Mouse (Mus musculus) heart, postnatal 0 days (tissue): ENCODE results near the gene Plod1. TPM values are rescaled to one million over a fixed set of nuclear protein-coding genes. Genes with fewer than 3 reads are reported as not detected.
A peak's percentile ranks its signal among the peaks of the same experiment; 100 is the strongest.

Experiments used
- ATAC-seq: fragments of 200-750 bp; cut with Nextera tagmentation; 2 replicates; pipeline ENCODE4 v1.8.0; 2017; ENCODE audit warnings: low read depth, moderate number of reproducible peaks, moderate library complexity; ENCODE audit not compliant: insufficient read depth
- DNase-seq: peaks from one replicate; pipeline ENCODE4 v3.0.0-alpha.2; 2016; ENCODE audit warnings: low spot score
- H3K27ac ChIP-seq: fragments of 300-500 bp; sonication (generic); 2 replicates; pipeline ENCODE4 v1.5.1; 2014; ENCODE audit warnings: low read depth, mild to moderate bottlenecking
- H3K27me3 ChIP-seq: fragments of 300-500 bp; sonication (generic); 2 replicates; pipeline ENCODE4 v1.6.1; 2014; ENCODE audit warnings: low read length, mixed read lengths; ENCODE audit not compliant: control insufficient read depth, insufficient read depth
- H3K36me3 ChIP-seq: fragments of 300-500 bp; sonication (generic); replicated peaks from 2 replicates; pipeline ENCODE4 v1.6.1; 2014; ENCODE audit warnings: low read length, mixed read lengths; ENCODE audit not compliant: control insufficient read depth, insufficient read depth
- H3K4me1 ChIP-seq: fragments of 300-500 bp; sonication (generic); 2 replicates; pipeline ENCODE4 v1.6.1; 2014; ENCODE audit warnings: antibody characterized with exemption; ENCODE audit not compliant: control insufficient read depth, insufficient read depth
- H3K4me2 ChIP-seq: fragments of 300-500 bp; sonication (generic); 2 replicates; pipeline ENCODE4 v1.6.1; 2014; ENCODE audit warnings: low read depth, mild to moderate bottlenecking, low read length, moderate library complexity
- H3K4me3 ChIP-seq: fragments of 300-500 bp; sonication (generic); 2 replicates; pipeline ENCODE4 v1.5.1; 2014; ENCODE audit warnings: low read depth, low read length
- H3K9ac ChIP-seq: fragments of 300-500 bp; sonication (generic); replicated peaks from 2 replicates; pipeline ENCODE4 v1.6.1; 2014; ENCODE audit warnings: low read depth, low read length, mixed read lengths
- H3K9me3 ChIP-seq: fragments of 300-500 bp; sonication (generic); replicated peaks from 2 replicates; pipeline ENCODE4 v1.6.1; 2016; ENCODE audit warnings: low read length; ENCODE audit not compliant: control insufficient read depth
- CTCF ChIP-seq: IDR thresholded peaks from 2 replicates; pipeline ENCODE4 v1.5.1; 2016; ENCODE audit warnings: antibody characterized with exemption, control low read depth, low read depth
- EP300 ChIP-seq: IDR thresholded peaks from 2 replicates; pipeline ENCODE4 v1.6.1; 2016; ENCODE audit warnings: antibody characterized with exemption, low read depth
- WGBS: fragments of 180-500 bp; shearing (Covaris S2); extraction: QIAGEN DNeasy Blood & Tissue Kit; methylation state at CpG from one replicate; pipeline ENCODE4 v1.1.7; 2014; 5-methylcytosine and 5-hydroxymethylcytosine counted together
- polyA plus RNA-seq: library from polyadenylated mRNA; unstranded; fragments of >200 nt; fragmentation: Nextera tagmentation; extraction: Ambion mirVana; gene quantifications from 2 replicates; pipeline ENCODE4 v1.2.1, GENCODE M21; 2015
- total RNA-seq: library from RNA; depleted of rRNA; stranded (reverse); fragments of >200 nt; gene quantifications from 2 replicates; pipeline ENCODE4 v1.2.3, GENCODE M21; 2014; ENCODE audit warnings: low replicate concordance

Plod1 gene
- total and polyA plus RNA-seq, 2 experiments from 2014 or later: 55.6 to 107 TPM

DNA sequence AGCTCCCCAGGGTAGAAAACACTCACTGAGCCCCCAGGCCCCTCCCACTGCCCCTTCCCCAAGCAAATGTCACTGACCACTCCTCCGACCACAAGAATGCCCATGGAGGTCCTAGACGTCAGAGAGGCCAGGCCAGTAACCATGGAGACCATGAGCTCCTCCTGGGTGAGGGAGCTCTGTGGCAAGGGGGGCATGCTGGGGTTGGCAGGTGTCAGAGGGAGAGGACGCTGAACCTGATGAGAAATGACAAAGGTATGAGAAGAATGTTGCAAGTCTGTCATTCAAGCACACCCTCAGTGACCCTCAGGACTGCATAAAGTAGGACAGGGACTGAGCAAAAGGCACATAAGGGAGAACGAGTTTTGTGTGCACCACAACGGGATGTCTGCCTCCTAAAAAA, 56.7 kb downstream of the Plod1 start:
- H3K4me3 ChIP-seq: no peak overlapping the region
- H3K4me1 ChIP-seq: no peaks in the 10 kb centered on the region
- no peak overlapping the region for H3K4me2 ChIP-seq
- TF ChIP-seq CTCF (no peak), EP300 (no peak)
- H3K27me3 ChIP-seq: no peaks in the 10 kb centered on the region
- no peak overlapping the region for H3K27ac ChIP-seq
- WGBS: 47% methylated on average over 5 of the region's 5 CpGs
- peaks cover 92% of the 10 kb centered on the region for H3K36me3 ChIP-seq
- H3K9ac ChIP-seq: no peak overlapping the region
- no peaks in the 10 kb centered on the region for H3K9me3 ChIP-seq
- ATAC-seq (no peak; the same call in 1 of the 2 replicates), DNase-seq (no peak)

DNA sequence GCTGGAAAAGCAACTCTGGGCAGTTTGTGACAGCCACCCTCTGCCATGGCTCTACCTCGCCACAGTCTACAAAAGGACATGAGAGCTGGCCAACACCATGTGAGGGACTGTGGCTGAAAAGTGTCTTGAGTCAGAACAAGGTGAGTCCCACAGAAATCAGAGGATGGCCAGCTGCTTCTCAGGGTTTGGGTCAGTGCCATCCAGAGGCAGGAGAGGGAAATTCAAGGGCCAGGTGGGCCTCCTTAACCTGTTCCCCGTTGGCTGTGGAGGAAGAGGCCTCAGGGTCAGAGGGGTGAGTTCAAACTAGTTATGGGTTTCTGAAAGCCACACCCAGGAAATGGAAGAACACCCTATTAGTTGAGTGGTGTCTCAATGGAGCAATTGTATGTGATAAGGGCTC, 57.1 kb downstream of the Plod1 start:
- ATAC-seq (no peak), DNase-seq (no peak)
- TF ChIP-seq EP300 (no peak), CTCF (no peak)
- Histone ChIP-seq H3K9me3 (no peaks in the 10 kb centered on the region), H3K4me2 (no peak overlapping the region), H3K4me3 (no peak overlapping the region), H3K4me1 (no peaks in the 10 kb centered on the region), H3K27ac (no peak overlapping the region), H3K36me3 (peaks cover 92% of the 10 kb centered on the region), H3K9ac (no peak overlapping the region), H3K27me3 (no peaks in the 10 kb centered on the region)
- WGBS: 71% methylated on average over 2 of the region's 2 CpGs

DNA sequence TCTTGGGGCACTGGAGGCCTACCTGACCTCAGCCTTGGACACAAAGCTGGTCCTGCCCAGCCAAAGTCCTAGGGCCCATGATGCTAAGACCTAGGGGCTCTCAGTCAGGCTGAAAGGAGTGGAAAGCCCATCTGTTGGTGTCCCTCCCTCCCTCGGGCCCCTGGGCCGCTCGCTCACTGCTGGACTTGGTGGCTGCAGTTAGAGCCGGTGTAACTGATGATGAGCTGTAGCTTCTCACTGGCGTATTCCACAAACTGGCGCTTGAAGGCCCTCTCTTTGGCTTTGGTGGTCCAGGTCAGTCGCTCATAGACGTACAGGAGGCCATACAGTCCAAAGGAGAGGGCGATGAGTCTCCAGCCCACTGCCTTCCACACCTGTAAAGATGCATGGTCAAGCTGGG, 58.0 kb downstream of the Plod1 start:
- no peak for ATAC-seq
- no peak for TF ChIP-seq EP300
- no peak for TF ChIP-seq CTCF
- Histone ChIP-seq H3K9me3 (no peaks in the 10 kb centered on the region), H3K9ac (no peak overlapping the region), H3K27me3 (no peaks in the 10 kb centered on the region), H3K4me1 (no peaks in the 10 kb centered on the region), H3K4me3 (no peak overlapping the region), H3K4me2 (no peak overlapping the region), H3K36me3 (peaks cover 92% of the 10 kb centered on the region), H3K27ac (no peak overlapping the region)
- 94% methylated on average over 9 of the region's 9 CpGs for WGBS
- DNase-seq: no peak

DNA sequence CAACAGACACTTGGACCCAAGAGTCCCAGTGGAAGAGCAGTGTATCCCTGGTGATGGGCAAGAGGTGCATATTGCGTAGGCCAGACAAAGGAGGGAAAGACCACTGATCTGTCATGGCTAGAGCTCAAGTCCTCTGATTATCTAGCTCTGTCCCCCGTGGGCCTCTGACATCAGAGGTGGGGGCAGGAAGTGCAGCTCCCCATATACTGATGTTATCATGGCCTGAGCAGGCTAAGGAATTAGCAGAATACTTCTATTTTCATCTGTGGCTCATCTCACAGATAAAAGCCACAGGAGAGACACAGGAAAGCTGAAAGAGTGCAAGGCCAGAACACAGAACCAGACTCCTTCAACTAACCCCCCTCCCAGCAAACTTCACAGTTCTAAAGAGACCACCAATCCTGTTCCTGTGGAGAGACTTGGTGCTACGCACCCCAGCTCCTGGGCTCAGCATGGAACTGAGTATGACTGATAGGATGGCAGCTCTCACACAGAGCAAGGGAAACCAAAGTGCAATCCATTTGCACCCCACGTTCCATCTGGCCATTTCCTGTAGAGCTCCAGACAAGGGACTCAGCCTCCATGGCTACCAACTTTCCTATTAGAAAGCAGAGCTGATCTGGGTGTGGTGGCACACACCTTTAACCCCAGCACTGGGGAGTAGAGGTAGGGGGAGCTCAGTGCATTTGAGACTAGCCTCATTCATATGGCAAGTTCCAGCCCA, 60.6 kb downstream of the Plod1 start:
- Histone ChIP-seq H3K27ac (no peak overlapping the region), H3K27me3 (no peaks in the 10 kb centered on the region), H3K4me2 (no peak overlapping the region), H3K4me3 (no peak overlapping the region), H3K9me3 (no peaks in the 10 kb centered on the region), H3K9ac (no peak overlapping the region), H3K4me1 (no peaks in the 10 kb centered on the region), H3K36me3 (peaks cover 82% of the 10 kb centered on the region)
- DNase-seq (no peak), ATAC-seq (no peak)
- WGBS: 79% methylated on average over 4 of the region's 4 CpGs
- TF ChIP-seq CTCF: no peak
- no peak for TF ChIP-seq EP300

DNA sequence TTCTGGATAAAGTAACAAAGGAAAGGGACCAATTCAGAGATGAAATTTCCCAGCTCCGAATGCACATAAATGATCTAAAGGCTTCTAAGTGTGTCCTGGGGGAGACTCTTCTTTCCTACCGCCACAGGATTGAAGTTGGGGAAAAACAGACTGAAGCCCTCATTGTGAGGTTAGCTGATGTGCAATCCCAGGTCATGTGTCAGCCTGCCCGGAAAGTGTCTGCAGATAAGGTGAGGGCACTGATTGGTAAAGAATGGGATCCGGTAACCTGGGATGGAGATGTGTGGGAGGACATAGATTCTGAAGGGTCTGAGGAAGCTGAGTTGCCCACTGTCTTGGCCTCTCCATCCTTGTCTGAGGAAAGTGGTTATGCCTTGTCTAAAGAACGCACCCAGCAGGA, 67.3 kb downstream of the Plod1 start:
- ATAC-seq: no peak
- 6% methylated on average over 5 of the region's 5 CpGs for WGBS

More for the DNA sequence above, 67.3 kb downstream of the Plod1 start:
- Histone ChIP-seq H3K27ac (peak overlapping the region; percentile 74), H3K4me2 (peak overlapping the region; percentile 81), H3K9me3 (no peaks in the 10 kb centered on the region), H3K4me1 (peaks cover 24% of the 10 kb centered on the region), H3K36me3 (peaks cover 39% of the 10 kb centered on the region), H3K4me3 (peak overlapping the region; percentile 86), H3K27me3 (no peaks in the 10 kb centered on the region), H3K9ac (peak overlapping the region; percentile 63)
- TF ChIP-seq CTCF (no peak), EP300 (no peak)
- peak; percentile 14 for DNase-seq
